In genomic region chr17:86187777-86188176, GRCm38 (mm10) we compare ENCODE assay signal across 14 mouse cellular contexts. TPM values are rescaled to one million over a fixed set of nuclear protein-coding genes. Genes with fewer than 3 reads are reported as not detected.
A peak's percentile ranks its signal among the peaks of the same experiment; 100 is the strongest.
DNase-seq lines count a peak whose midpoint lies in the region; ATAC-seq and TF ChIP-seq lines count a peak whose summit lies in the region.
"Had no signal": no experiment of that assay in that cellular context is flagged by ENCODE, and none has a peak within 500 bp of the region (broad histone marks: within the 10 kb centered on the region; RNA-seq: fewer than 3 reads in every experiment).

No protein-coding gene starts in this region.

- H3K36me3 ChIP-seq in intestine, postnatal 0 days (ENCODE audit: control insufficient read depth, insufficient read depth): no peaks in the 10 kb centered on the region
- no peaks in the 10 kb centered on the region for H3K36me3 ChIP-seq in intestine, embryonic 16.5 days (ENCODE audit: control insufficient read depth, insufficient read depth, low read length)
- no peaks in the 10 kb centered on the region for H3K36me3 ChIP-seq in liver, embryonic 13.5 days
- H3K36me3 ChIP-seq: intestine, embryonic 15.5 days; limb, embryonic 15.5 days had no signal

- no peaks in the 10 kb centered on the region for H3K27me3 ChIP-seq in intestine, postnatal 0 days (replicated peaks; ENCODE audit: control insufficient read depth, insufficient read depth, low read length)
- H3K27me3 ChIP-seq in intestine, embryonic 16.5 days (replicated peaks; ENCODE audit: control insufficient read depth, insufficient read depth, low read length): no peaks in the 10 kb centered on the region
- no peaks in the 10 kb centered on the region for H3K27me3 ChIP-seq in liver, embryonic 13.5 days
- no peaks in the 10 kb centered on the region for H3K27me3 ChIP-seq in cerebellum, adult 2 months (ENCODE audit: control insufficient read depth, insufficient read depth, low read length)
- H3K27me3 ChIP-seq: intestine, embryonic 15.5 days; limb, embryonic 15.5 days had no signal

- intact Hi-C loops in left cerebral cortex, postnatal 14 days (cut with DNase I): no loop called here

- no peak for TF ChIP-seq POLR2A in cerebellum, adult 2 months (IDR thresholded peaks at IDR 0.05; ENCODE audit: borderline replicate concordance, insufficient read depth, low read length)

- 0 out of 2 replicates have a peak, but pooled peaks cover 6% of the 10 kb centered on the region for H3K4me1 ChIP-seq in intestine, postnatal 0 days (replicated peaks; ENCODE audit: control insufficient read depth, insufficient read depth, low read length)
- H3K4me1 ChIP-seq in intestine, embryonic 16.5 days (ENCODE audit: control insufficient read depth, insufficient read depth, low read length): peaks cover 20% of the 10 kb centered on the region
- peaks cover 38% of the 10 kb centered on the region for H3K4me1 ChIP-seq in liver, embryonic 13.5 days (replicated peaks)
- peaks cover 24% of the 10 kb centered on the region for H3K4me1 ChIP-seq in cerebellum, adult 2 months (ENCODE audit: control insufficient read depth, insufficient read depth, low read length)

- H3K4me3 ChIP-seq in intestine, postnatal 0 days (ENCODE audit: low read depth, low read length): no peak overlapping the region
- H3K4me3 ChIP-seq in intestine, embryonic 16.5 days (ENCODE audit: low read length): no peak overlapping the region
- H3K4me3 ChIP-seq in liver, embryonic 13.5 days (replicated peaks): no peak overlapping the region
- no peak overlapping the region for H3K4me3 ChIP-seq in cerebellum, adult 2 months (replicated peaks; ENCODE audit: insufficient read depth, low read depth, low read length)
- H3K4me3 ChIP-seq: intestine, embryonic 15.5 days; left cerebral cortex, adult 2 months; limb, embryonic 15.5 days had no signal

- peak; percentile 61 for ATAC-seq in intestine, postnatal 0 days
- no peak for ATAC-seq in intestine, embryonic 16.5 days
- ATAC-seq in liver, embryonic 13.5 days (ENCODE audit: low read depth): peak; percentile 30; the same call in 1 of the 2 replicates
- peak; percentile 84 for ATAC-seq in neutrophil, adult 5-6 weeks (ENCODE audit: extremely low read depth, insufficient number of reproducible peaks, low FRiP score, poor library complexity, severe bottlenecking)
- no peak for ATAC-seq in cerebellum, adult (ENCODE audit: insufficient number of reproducible peaks, low FRiP score, low TSS enrichment)
- ATAC-seq: forebrain, postnatal 0 days; intestine, embryonic 15.5 days had no signal

- DNase-seq in NIH3T3 (ENCODE audit: low read depth): peak; percentile 22
- no peak for DNase-seq in liver, embryonic 13.5 days
- no peak for DNase-seq in cerebellum, adult 2 months
- DNase-seq in left cerebral cortex, postnatal 14 days (ENCODE audit: low spot score in 2 of 2): no peak
- DNase-seq: forebrain, postnatal 0 days; gastrocnemius, postnatal 36 days; kidney, postnatal 36 days had no signal

- no peaks in the 10 kb centered on the region for H3K9me3 ChIP-seq in intestine, postnatal 0 days (ENCODE audit: control insufficient read depth)
- H3K9me3 ChIP-seq in intestine, embryonic 16.5 days (ENCODE audit: control insufficient read depth, low read length): no peaks in the 10 kb centered on the region
- no peaks in the 10 kb centered on the region for H3K9me3 ChIP-seq in liver, embryonic 13.5 days (replicated peaks)
- H3K9me3 ChIP-seq: intestine, embryonic 15.5 days; limb, embryonic 15.5 days had no signal

- no peak overlapping the region for H3K27ac ChIP-seq in intestine, postnatal 0 days (ENCODE audit: low read depth, low read length)
- no peak overlapping the region for H3K27ac ChIP-seq in intestine, embryonic 16.5 days (ENCODE audit: low read length)
- H3K27ac ChIP-seq in liver, embryonic 13.5 days: 0 out of 2 replicates have a peak overlapping the region, but pooled peaks have one; percentile 47
- H3K27ac ChIP-seq in cerebellum, adult 2 months (ENCODE audit: insufficient read depth, low read length): no peak overlapping the region
- H3K27ac ChIP-seq: intestine, embryonic 15.5 days; left cerebral cortex, adult 2 months; limb, embryonic 15.5 days had no signal

- H3K9ac ChIP-seq in intestine, postnatal 0 days (ENCODE audit: low read depth, low read length): no peak overlapping the region
- no peak overlapping the region for H3K9ac ChIP-seq in intestine, embryonic 16.5 days (ENCODE audit: low read depth, low read length)
- no peak overlapping the region for H3K9ac ChIP-seq in liver, embryonic 13.5 days
- H3K9ac ChIP-seq: forebrain, postnatal 0 days; intestine, embryonic 15.5 days; limb, embryonic 15.5 days had no signal

- WGBS in intestine, postnatal 0 days: 91% methylated on average over 1 of the region's 1 CpGs
- WGBS in intestine, embryonic 16.5 days: 90% methylated on average over 1 of the region's 1 CpGs
- WGBS in liver, embryonic 13.5 days (ENCODE audit: insufficient replicate concordance): 24% methylated on average over 1 of the region's 1 CpGs
- 83% methylated on average over 1 of the region's 1 CpGs for WGBS in cerebellum, adult 2 months

- H3K4me2 ChIP-seq in intestine, postnatal 0 days (replicated peaks; ENCODE audit: low read depth): no peak overlapping the region; the same call in 1 of the 2 replicates
- no peak overlapping the region for H3K4me2 ChIP-seq in intestine, embryonic 16.5 days (ENCODE audit: low read depth, low read length)
- H3K4me2 ChIP-seq in liver, embryonic 13.5 days: peak overlapping the region; percentile 23
- H3K4me2 ChIP-seq: intestine, embryonic 15.5 days; limb, embryonic 15.5 days had no signal

- TF ChIP-seq CTCF in intestine, postnatal 0 days (IDR thresholded peaks at IDR 0.05; ENCODE audit: low read depth): no peak
- no peak for TF ChIP-seq CTCF in cerebellum, adult 2 months (IDR thresholded peaks at IDR 0.05; ENCODE audit: borderline replicate concordance, insufficient read depth, low read depth, low read length)

RNA-seq across cellular contexts. Expression of gene Prkce, which starts 20.2 kb away (rescaled TPM):
- 5.2 and 8.0 TPM in 2 replicates for polyA plus RNA-seq in intestine, postnatal 0 days (2015; fragmentation: Nextera tagmentation; extraction: Ambion mirVana)
- polyA plus RNA-seq in intestine, embryonic 16.5 days (2015; fragmentation: Nextera tagmentation; extraction: Ambion mirVana): 5.0 TPM in 2 replicates
- polyA plus RNA-seq in liver, embryonic 13.5 days (2015; fragmentation: Nextera tagmentation; extraction: Ambion mirVana): 0.80 and 0.90 TPM in 2 replicates
- total RNA-seq in neutrophil, adult 5-6 weeks (2017): 32.1 and 42.5 TPM in 2 replicates
- polyA plus RNA-seq in cerebellum, adult 2 months (2012; rRNA removed): 53.7 and 53.8 TPM in 2 replicates
- 100 to 1,000 TPM; 248 to 271 TPM for total RNA-seq in left cerebral cortex, postnatal 14 days (2021)

RNA-seq across cellular contexts. Expression of gene Srbd1, which starts 42.8 kb away (rescaled TPM):
- 3.4 and 3.6 TPM in 2 replicates for polyA plus RNA-seq in intestine, postnatal 0 days (2015; fragmentation: Nextera tagmentation; extraction: Ambion mirVana)
- 13.2 and 13.3 TPM in 2 replicates for polyA plus RNA-seq in intestine, embryonic 16.5 days (2015; fragmentation: Nextera tagmentation; extraction: Ambion mirVana)
- 9.0 and 12.4 TPM in 2 replicates for polyA plus RNA-seq in liver, embryonic 13.5 days (2015; fragmentation: Nextera tagmentation; extraction: Ambion mirVana)
- total RNA-seq in neutrophil, adult 5-6 weeks (2017): 18.3 and 20.0 TPM in 2 replicates
- 5.3 and 5.9 TPM in 2 replicates for polyA plus RNA-seq in cerebellum, adult 2 months (2012; rRNA removed)
- 10 to 100 TPM; 13.5 to 13.6 TPM for total RNA-seq in left cerebral cortex, postnatal 14 days (2021)

Comparison
In these comparisons a context has a peak if more than half of its experiments do, and no peak if none do; other contexts are left out.
1. ATAC-seq: peak in intestine, postnatal 0 days (single experiment), liver, embryonic 13.5 days (single experiment) and neutrophil, adult 5-6 weeks (single experiment); none in intestine, embryonic 16.5 days (single experiment) and cerebellum, adult (single experiment).